Mouse (Mus musculus) CH12.LX (cell line): ENCODE data around the gene Gm12216. TPM values are rescaled to one million over a fixed set of nuclear protein-coding genes. Genes with fewer than 3 reads are reported as not detected.
"Not testable (repeated sequence)": the region's sequence is repeated elsewhere in the genome, so short reads cannot be mapped to it uniquely, and the experiment has no call there.

Experiments used
- DNase-seq: peaks from one replicate; pipeline ENCODE4 v3.0.0-alpha.2; 2013; ENCODE audit errors: extremely low read depth
- H3K27ac ChIP-seq: 2 replicates; pipeline ENCODE4 v1.5.1; 2012; ENCODE audit warnings: low read depth, mild to moderate bottlenecking, control low read depth, moderate library complexity; ENCODE audit not compliant: insufficient read depth
- H3K27me3 ChIP-seq: replicated peaks from 2 replicates; pipeline ENCODE3; 2012; ENCODE audit warnings: inconsistent platforms
- H3K36me3 ChIP-seq, 2 experiments: replicated peaks in 1 of 2; 2 replicates each; pipeline versions ENCODE3 to v1.6.1; 2012; ENCODE audit warnings: inconsistent platforms in 1 of 2, low read length in 1 of 2, mild to moderate bottlenecking in 1 of 2, mixed read lengths in 1 of 2, moderate library complexity in 1 of 2; ENCODE audit not compliant: control insufficient read depth in 1 of 2, insufficient read depth in 1 of 2
- H3K4me1 ChIP-seq, 2 experiments: 2 replicates each; pipeline ENCODE4 v1.6.1; 2012; ENCODE audit warnings: inconsistent platforms in 1 of 2, moderate library complexity in 1 of 2; ENCODE audit not compliant: insufficient read depth in 2 of 2, control insufficient read depth in 1 of 2
- H3K4me2 ChIP-seq: 2 replicates; pipeline ENCODE4 v1.6.1; 2012; ENCODE audit warnings: low read depth, mild to moderate bottlenecking, control low read depth; ENCODE audit not compliant: poor library complexity, insufficient read depth, severe bottlenecking
- H3K4me3 ChIP-seq, 3 experiments: fragments of 150-350 bp in 1 of 3; sonication (generic) in 1 of 3; replicated peaks in 1 of 3; 2 replicates each; pipeline versions ENCODE3 to v1.5.1; 2011 to 2012; ENCODE audit warnings: low read depth in 2 of 3, low read length in 2 of 3, mild to moderate bottlenecking in 2 of 3, moderate library complexity in 2 of 3, control low read depth in 1 of 3, improper control_type of control experiment in 1 of 3, inconsistent platforms in 1 of 3, mixed read lengths in 1 of 3; ENCODE audit not compliant: poor library complexity in 1 of 3
- H3K79me2 ChIP-seq: replicated peaks from 2 replicates; pipeline ENCODE4 v1.6.1; 2012; ENCODE audit warnings: mild to moderate bottlenecking, moderate library complexity; ENCODE audit not compliant: control insufficient read depth, poor library complexity, insufficient read depth, severe bottlenecking; ENCODE audit errors: extremely low read depth
- H3K9ac ChIP-seq: 2 replicates; pipeline ENCODE4 v1.6.1; 2012; ENCODE audit warnings: low read depth, mild to moderate bottlenecking, control low read depth, moderate library complexity; ENCODE audit not compliant: insufficient read depth
- H3K9me3 ChIP-seq: replicated peaks from 2 replicates; pipeline ENCODE3; 2012; ENCODE audit warnings: low read length, inconsistent platforms, mixed read lengths
- BHLHE40 ChIP-seq: IDR thresholded peaks from 2 replicates; pipeline ENCODE4 v1.6.1; 2011; ENCODE audit warnings: mild to moderate bottlenecking, low read depth, low read length, improper control_type of control experiment
- CTCF ChIP-seq, 2 experiments: IDR thresholded peaks in 1 of 2; conservative IDR thresholded peaks in 1 of 2; 2 replicates each; pipeline ENCODE4 v1.5.1; 2011 to 2012; ENCODE audit warnings: low read depth in 2 of 2, low read length in 2 of 2, improper control_type of control experiment in 1 of 2, inconsistent platforms in 1 of 2, mild to moderate bottlenecking in 1 of 2, moderate library complexity in 1 of 2
- E2F4 ChIP-seq: IDR thresholded peaks from 2 replicates; pipeline ENCODE4 v1.6.1; 2011; ENCODE audit warnings: low read depth, low read length, improper control_type of control experiment; ENCODE audit not compliant: insufficient replicate concordance
- ELF1 ChIP-seq: IDR thresholded peaks from 2 replicates; pipeline ENCODE4 v1.6.1; 2014; ENCODE audit warnings: low read depth, mild to moderate bottlenecking, inconsistent platforms, low read length, improper control_type of control experiment
- ETS1 ChIP-seq: conservative IDR thresholded peaks from 2 replicates; pipeline ENCODE4 v1.6.1; 2012; ENCODE audit warnings: low read depth, mild to moderate bottlenecking, inconsistent platforms, low read length, improper control_type of control experiment, moderate library complexity
- HCFC1 ChIP-seq: IDR thresholded peaks from 2 replicates; pipeline ENCODE4 v1.6.1; 2012; ENCODE audit warnings: low read depth, mild to moderate bottlenecking, inconsistent platforms, low read length, improper control_type of control experiment
- IRF4 ChIP-seq: IDR thresholded peaks from 2 replicates; pipeline ENCODE4 v1.6.1; 2014; ENCODE audit warnings: low read depth, mild to moderate bottlenecking, inconsistent platforms, low read length, improper control_type of control experiment
- JUN ChIP-seq: IDR thresholded peaks from 2 replicates; pipeline ENCODE4 v1.6.1; 2011; ENCODE audit warnings: low read depth, mild to moderate bottlenecking, low read length, improper control_type of control experiment, moderate library complexity; ENCODE audit not compliant: insufficient read depth
- JUND ChIP-seq: conservative IDR thresholded peaks from 2 replicates; pipeline ENCODE4 v1.6.1; 2011; ENCODE audit warnings: low read depth, low read length, improper control_type of control experiment
- KAT2A ChIP-seq: IDR thresholded peaks from 2 replicates; pipeline ENCODE4 v1.6.1; 2012; ENCODE audit warnings: low read length, improper control_type of control experiment, inconsistent platforms; ENCODE audit not compliant: insufficient replicate concordance
- MAX ChIP-seq: IDR thresholded peaks from 2 replicates; pipeline ENCODE4 v1.6.1; 2011; ENCODE audit warnings: low read length, improper control_type of control experiment
- MEF2A ChIP-seq: IDR thresholded peaks from 2 replicates; pipeline ENCODE4 v1.6.1; 2014; ENCODE audit warnings: low read depth, mild to moderate bottlenecking, inconsistent platforms, low read length, improper control_type of control experiment, borderline replicate concordance
- MXI1 ChIP-seq: IDR thresholded peaks from 2 replicates; pipeline ENCODE4 v1.6.1; 2011; ENCODE audit warnings: mild to moderate bottlenecking, low read depth, low read length, improper control_type of control experiment
- NELFE ChIP-seq: IDR thresholded peaks from 2 replicates; pipeline ENCODE4 v1.6.1; 2011; ENCODE audit warnings: low read depth, low read length, improper control_type of control experiment
- NRF1 ChIP-seq: IDR thresholded peaks from 2 replicates; pipeline ENCODE4 v1.6.1; 2014; ENCODE audit warnings: low read depth, mild to moderate bottlenecking, inconsistent platforms, low read length, improper control_type of control experiment, moderate library complexity
- PAX5 ChIP-seq: IDR thresholded peaks from 2 replicates; pipeline ENCODE4 v1.6.1; 2012; ENCODE audit warnings: low read length, inconsistent platforms, mixed read lengths
- POLR2A ChIP-seq: IDR thresholded peaks from 2 replicates; pipeline ENCODE4 v1.6.1; 2011; ENCODE audit warnings: low read depth, mild to moderate bottlenecking, improper control_type of control experiment, low read length
- RCOR1 ChIP-seq: conservative IDR thresholded peaks from 2 replicates; pipeline ENCODE4 v1.6.1; 2012; ENCODE audit warnings: low read depth, mild to moderate bottlenecking, inconsistent platforms, low read length, improper control_type of control experiment
- TCF12 ChIP-seq: IDR thresholded peaks from 2 replicates; pipeline ENCODE4 v1.6.1; 2014; ENCODE audit warnings: low read depth, mild to moderate bottlenecking, inconsistent platforms, low read length, improper control_type of control experiment
- UBTF ChIP-seq: IDR thresholded peaks from 2 replicates; pipeline ENCODE4 v1.6.1; 2012; ENCODE audit warnings: low read depth, mild to moderate bottlenecking, inconsistent platforms, low read length, improper control_type of control experiment, moderate library complexity
- USF2 ChIP-seq: conservative IDR thresholded peaks from 2 replicates; pipeline ENCODE4 v1.6.1; 2011; ENCODE audit warnings: low read depth, low read length, improper control_type of control experiment
- ZMIZ1 ChIP-seq: IDR thresholded peaks from 2 replicates; pipeline ENCODE4 v1.6.1; 2012; ENCODE audit warnings: low read depth, mild to moderate bottlenecking, inconsistent platforms, low read length, improper control_type of control experiment
- ZNF384 ChIP-seq: IDR thresholded peaks from 2 replicates; pipeline ENCODE4 v1.6.1; 2012; ENCODE audit warnings: low read depth, low read length, improper control_type of control experiment, inconsistent platforms
- dilution Hi-C: fragments of 300-500 bp; cut with MboI; formaldehyde crosslinking; loops from 2 replicates; pipeline ENCODE4 v1.14.3; 2020; ENCODE audit warnings: low sequenced_read_pairs; ENCODE audit not compliant: extremely low pct_unique_long_range_greater_than_20kb, extremely low pct_ligation_motif_present
- in situ Hi-C: fragments of 300-500 bp; cut with MboI; formaldehyde crosslinking; loops from 3 replicates; pipeline ENCODE4 v1.14.3; 2019; ENCODE audit warnings: low sequenced_read_pairs, low pct_ligation_motif_present, low pct_unique_long_range_greater_than_20kb, mixed read lengths
- polyA plus RNA-seq: library from polyadenylated mRNA; unstranded; fragments of >175 nt; gene quantifications from 2 replicates; pipeline ENCODE4 v1.2.1, GENCODE M21; 2012; ENCODE audit warnings: low read depth; ENCODE audit not compliant: insufficient read length
- total RNA-seq, 2 experiments: library from RNA; depleted of rRNA; stranded (reverse); fragments of 300-350 nt in 1 of 2; fragments of >200 nt in 1 of 2; gene quantifications; 2 replicates each; pipeline ENCODE4 v1.2.3; 2012 to 2014

Gm12216 gene
- total RNA-seq (2012; rRNA removed): 0.88 and 2.7 TPM in 2 replicates
- 0.73 and 0.77 TPM in 2 replicates for total RNA-seq (2014; rRNA removed)
- 0.56 and 1.1 TPM in 2 replicates for polyA plus RNA-seq

- peak within 1 kb of the TSS; percentile 88 for H3K4me2 ChIP-seq
- dilution Hi-C loops, H3K79me2 ChIP-seq, H3K9me3 ChIP-seq, H3K36me3 ChIP-seq, H3K27me3 ChIP-seq: not testable (repeated sequence)
- in situ Hi-C loops: loop anchor here (10.0 kb wide), 1 partner anchor 394 kb away; no protein-coding TSS in a partner anchor
- DNase-seq: peak; percentile 40
- peaks cover 4 to 21% of the 10 kb centered on the region in 2 experiments; a peak in 3 of 4 replicates for H3K4me1 ChIP-seq
- peak; percentile 31; the same call in 1 of the 2 replicates for TF ChIP-seq BHLHE40
- 0 out of 2 replicates have a peak, but pooled peaks have one; percentile 25 for TF ChIP-seq NRF1
- TF ChIP-seq ETS1: peak; percentile 32; the same call in 1 of the 2 replicates
- TF ChIP-seq POLR2A: peak; percentile 47; the same call in 1 of the 2 replicates
- peak in 1 of 2 experiments; percentile 46; a peak in 2 of 4 replicates for TF ChIP-seq CTCF (conservative IDR thresholded peaks at IDR 0.05 in 1 of 2, IDR thresholded peaks at IDR 0.05 in 1 of 2; ENCODE audit: low read depth in 2 of 2, low read length in 2 of 2)
- TF ChIP-seq ZMIZ1: peak; percentile 38; the same call in 1 of the 2 replicates
- peak; percentile 53; the same call in 1 of the 2 replicates for TF ChIP-seq NELFE
- peak; percentile 52 for TF ChIP-seq IRF4
- 0 out of 2 replicates have a peak, but pooled peaks have one; percentile 8 for TF ChIP-seq ELF1
- 0 out of 2 replicates have a peak, but pooled peaks have one; percentile 46 for TF ChIP-seq UBTF
- peak; percentile 36 for TF ChIP-seq MXI1
- TF ChIP-seq MAX: peak; percentile 68; the same call in 1 of the 2 replicates
- H3K9ac ChIP-seq: peak within 1 kb of the TSS; percentile 51
- peak within 1 kb of the TSS; percentile 47 to 73 (median 58) for H3K4me3 ChIP-seq
- peak within 1 kb of the TSS; percentile 32 for H3K27ac ChIP-seq
Measured at GRCm38 (mm10) chr11:53858761-53859580, at the start of gene Gm12216. Gene Gm12216, minus strand, starts transcription at chr11:53859256.

- DNase-seq: no peak
- no peaks in the 10 kb centered on the region for H3K36me3 ChIP-seq
- H3K27ac ChIP-seq: no peak overlapping the region
- H3K9ac ChIP-seq: no peak overlapping the region
- no peak overlapping the region for H3K4me3 ChIP-seq
- TF ChIP-seq MEF2A (no peak), ZNF384 (no peak), ZMIZ1 (no peak), USF2 (no peak), MXI1 (no peak), NELFE (no peak), TCF12 (no peak), KAT2A (no peak), PAX5 (no peak), JUN (no peak), BHLHE40 (no peak), ELF1 (no peak), MAX (no peak), HCFC1 (no peak), RCOR1 (no peak), E2F4 (no peak), JUND (no peak)
- TF ChIP-seq, all 38 proteins: peak for 0
- dilution Hi-C loops (no loop called here), in situ Hi-C loops (no loop called here)
- Histone ChIP-seq H3K4me1 (0 out of 4 replicates have a peak, but pooled peaks cover 0 to 2% of the 10 kb centered on the region in 2 experiments), H3K4me2 (no peak overlapping the region), H3K79me2 (no peaks in the 10 kb centered on the region), H3K27me3 (peaks cover 2% of the 10 kb centered on the region), H3K9me3 (no peaks in the 10 kb centered on the region)
Measured at GRCm38 (mm10) chr11:53908686-53909085, 49.6 kb upstream of the Gm12216 start.
